Mouse (Mus musculus) lung, embryonic 14.5 days (tissue): ENCODE results near the gene Doc2g. TPM values are rescaled to one million over a fixed set of nuclear protein-coding genes. Genes with fewer than 3 reads are reported as not detected.

Experiments
- ATAC-seq: fragments of 200-750 bp; cut with Nextera tagmentation; 2 replicates; pipeline ENCODE4 v1.8.0; 2017; ENCODE audit warnings: mild to moderate bottlenecking, moderate TSS enrichment, moderate library complexity; ENCODE audit not compliant: insufficient read depth
- DNase-seq: peaks from one replicate; pipeline ENCODE4 v3.0.0-alpha.2; 2015
- H3K27ac ChIP-seq: fragments of 300-500 bp; sonication (generic); 2 replicates; pipeline ENCODE4 v1.5.1; 2014; ENCODE audit warnings: low read depth, mild to moderate bottlenecking, moderate library complexity
- H3K27me3 ChIP-seq: fragments of 300-500 bp; sonication (generic); 2 replicates; pipeline ENCODE4 v1.6.1; 2014; ENCODE audit warnings: low read length, control low read depth; ENCODE audit not compliant: insufficient read depth
- H3K36me3 ChIP-seq: fragments of 300-500 bp; sonication (generic); 2 replicates; pipeline ENCODE4 v1.6.1; 2014; ENCODE audit warnings: control low read depth; ENCODE audit not compliant: insufficient read depth
- H3K4me1 ChIP-seq: fragments of 300-500 bp; sonication (generic); 2 replicates; pipeline ENCODE4 v1.6.1; 2014; ENCODE audit warnings: antibody characterized with exemption, control low read depth; ENCODE audit not compliant: insufficient read depth
- H3K4me2 ChIP-seq: fragments of 300-500 bp; sonication (generic); 2 replicates; pipeline ENCODE4 v1.6.1; 2014; ENCODE audit warnings: mild to moderate bottlenecking
- H3K4me3 ChIP-seq: fragments of 300-500 bp; sonication (generic); 2 replicates; pipeline ENCODE4 v1.5.1; 2014; ENCODE audit warnings: low read depth, low read length
- H3K9ac ChIP-seq: fragments of 300-500 bp; sonication (generic); 2 replicates; pipeline ENCODE4 v1.6.1; 2014
- H3K9me3 ChIP-seq: fragments of 300-500 bp; sonication (generic); 2 replicates; pipeline ENCODE4 v1.6.1; 2016; ENCODE audit warnings: low read depth, low read length, control low read depth
- CTCF ChIP-seq: IDR thresholded peaks from 2 replicates; pipeline ENCODE4 v1.5.1; 2016; ENCODE audit warnings: antibody characterized with exemption, low read depth
- WGBS: fragments of 180-500 bp; shearing (Covaris S2); extraction: QIAGEN DNeasy Blood & Tissue Kit; methylation state at CpG from one replicate; pipeline ENCODE4 v1.1.7; 2014; 5-methylcytosine and 5-hydroxymethylcytosine counted together
- polyA plus RNA-seq: library from polyadenylated mRNA; unstranded; fragments of >200 nt; fragmentation: Nextera tagmentation; extraction: Ambion mirVana; gene quantifications from 2 replicates; pipeline ENCODE4 v1.2.1, GENCODE M21; 2014

Gene Doc2g
- polyA plus RNA-seq, 1 experiment from 2014 or later = 2.2 TPM

DNA sequence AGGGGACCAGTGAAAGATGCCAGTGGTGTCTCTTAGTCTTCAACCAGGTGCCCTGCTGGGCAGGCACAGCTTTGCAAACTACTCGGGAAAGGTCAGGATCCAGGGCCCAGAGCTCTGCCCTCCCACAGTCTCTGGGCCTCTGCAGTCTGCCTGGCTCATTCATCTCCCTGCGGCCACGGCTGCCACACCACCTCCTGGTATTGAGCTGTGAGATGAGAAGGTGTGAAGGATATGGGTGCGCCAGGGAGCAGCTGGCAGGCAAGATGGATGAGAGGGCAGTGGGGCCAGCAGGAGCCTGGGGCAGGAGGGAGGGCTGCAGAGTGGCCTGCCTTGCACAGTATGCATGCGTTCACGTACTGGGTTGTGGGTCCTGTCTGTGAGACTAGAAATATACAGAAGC lies 12.3 kb upstream of the Doc2g start:
- ATAC-seq = no peak

GRCm38 (mm10) chr19:3991562-3991961 lies 11.6 kb upstream of the Doc2g start:
- no peak overlapping the region for H3K4me2 ChIP-seq
- no peaks in the 10 kb centered on the region for H3K9me3 ChIP-seq
- no peaks in the 10 kb centered on the region for H3K27me3 ChIP-seq
- H3K9ac ChIP-seq = no peak overlapping the region
- ATAC-seq (no peak), DNase-seq (no peak)
- no peak overlapping the region for H3K4me3 ChIP-seq
- H3K36me3 ChIP-seq = no peaks in the 10 kb centered on the region
- TF ChIP-seq CTCF = no peak
- 94% methylated on average over 3 of the region's 3 CpGs for WGBS
- no peak overlapping the region for H3K27ac ChIP-seq
- 0 out of 2 replicates have a peak, but pooled peaks cover 4% of the 10 kb centered on the region for H3K4me1 ChIP-seq

More for the DNA sequence above, 12.3 kb upstream of the Doc2g start:
- no peak for DNase-seq
- no peak overlapping the region for H3K9ac ChIP-seq
- H3K4me2 ChIP-seq = no peak overlapping the region
- H3K27ac ChIP-seq = no peak overlapping the region
- 23% methylated on average over 6 of the region's 6 CpGs for WGBS
- no peak overlapping the region for H3K4me3 ChIP-seq
- no peaks in the 10 kb centered on the region for H3K27me3 ChIP-seq
- no peak for TF ChIP-seq CTCF
- no peaks in the 10 kb centered on the region for H3K9me3 ChIP-seq
- H3K36me3 ChIP-seq = no peaks in the 10 kb centered on the region
- 0 out of 2 replicates have a peak, but pooled peaks cover 5% of the 10 kb centered on the region for H3K4me1 ChIP-seq

GRCm38 (mm10) chr19:3991966-3992365 lies 11.1 kb upstream of the Doc2g start:
- Histone ChIP-seq H3K27me3 (no peaks in the 10 kb centered on the region), H3K9me3 (no peaks in the 10 kb centered on the region), H3K4me1 (0 out of 2 replicates have a peak, but pooled peaks cover under 1% of the 10 kb centered on the region), H3K4me3 (no peak overlapping the region), H3K27ac (no peak overlapping the region), H3K9ac (no peak overlapping the region), H3K36me3 (no peaks in the 10 kb centered on the region), H3K4me2 (no peak overlapping the region)
- 82% methylated on average over 3 of the region's 3 CpGs for WGBS
- ATAC-seq (no peak), DNase-seq (no peak)
- no peak for TF ChIP-seq CTCF

- no peak within 1 kb of the TSS; the same call in 1 of the 2 replicates for H3K9ac ChIP-seq
- no peak within 1 kb of the TSS for H3K4me3 ChIP-seq
- no peak within 1 kb of the TSS for H3K4me2 ChIP-seq
- DNase-seq (no peak), ATAC-seq (no peak)
- no peaks in the 10 kb centered on the region for H3K36me3 ChIP-seq
- TF ChIP-seq CTCF = no peak
- H3K27me3 ChIP-seq = no peaks in the 10 kb centered on the region
- 50% methylated on average over 5 of the region's 5 CpGs for WGBS
- no peaks in the 10 kb centered on the region for H3K4me1 ChIP-seq
- no peaks in the 10 kb centered on the region for H3K9me3 ChIP-seq
- H3K27ac ChIP-seq = no peak within 1 kb of the TSS
Measured at GRCm38 (mm10) chr19:3992416-3992815, 10.7 kb upstream of the Doc2g start, which contains the start of gene Tbx10. TSS of gene Tbx10 (plus strand) at chr19:3992752.

DNA sequence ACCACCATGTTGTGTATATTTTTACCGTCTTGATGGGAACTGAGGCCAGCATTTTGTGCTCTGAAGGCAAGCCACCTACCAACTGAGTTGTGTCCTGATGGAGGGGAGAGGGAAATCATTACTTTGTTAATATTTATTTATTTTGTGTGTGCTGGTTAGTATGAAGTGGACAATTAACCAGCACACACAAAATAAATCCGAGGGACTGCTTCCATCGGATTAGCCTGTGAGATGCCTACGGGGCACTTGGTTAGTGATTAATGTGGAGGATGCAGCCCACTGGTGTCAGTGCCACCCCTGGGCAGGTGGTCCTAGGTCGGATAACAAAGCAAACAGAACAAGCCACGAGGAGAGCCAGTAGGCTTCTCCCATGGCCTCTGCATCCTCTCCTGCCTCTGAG lies 8.2 kb upstream of the Doc2g start:
- no peaks in the 10 kb centered on the region for H3K9me3 ChIP-seq
- ATAC-seq (no peak), DNase-seq (no peak)
- no peaks in the 10 kb centered on the region for H3K36me3 ChIP-seq
- no peak overlapping the region for H3K27ac ChIP-seq
- H3K27me3 ChIP-seq = no peaks in the 10 kb centered on the region
- no peak overlapping the region for H3K4me2 ChIP-seq
- no peak overlapping the region for H3K4me3 ChIP-seq
- no peak for TF ChIP-seq CTCF
- no peaks in the 10 kb centered on the region for H3K4me1 ChIP-seq
- H3K9ac ChIP-seq = no peak overlapping the region
- 34% methylated on average over 6 of the region's 6 CpGs for WGBS

- WGBS = 54% methylated on average over 3 of the region's 3 CpGs
- no peaks in the 10 kb centered on the region for H3K27me3 ChIP-seq
- H3K4me1 ChIP-seq = no peaks in the 10 kb centered on the region
- no peaks in the 10 kb centered on the region for H3K9me3 ChIP-seq
- H3K27ac ChIP-seq = 0 out of 2 replicates have a peak overlapping the region, but pooled peaks have one; percentile 18
- DNase-seq (peak; percentile 11), ATAC-seq (no peak)
- H3K9ac ChIP-seq = no peak overlapping the region
- no peak overlapping the region for H3K4me3 ChIP-seq
- no peak for TF ChIP-seq CTCF
- no peak overlapping the region for H3K4me2 ChIP-seq
- H3K36me3 ChIP-seq = no peaks in the 10 kb centered on the region
Measured at GRCm38 (mm10) chr19:3995505-3995904, 7.6 kb upstream of the Doc2g start.

DNA sequence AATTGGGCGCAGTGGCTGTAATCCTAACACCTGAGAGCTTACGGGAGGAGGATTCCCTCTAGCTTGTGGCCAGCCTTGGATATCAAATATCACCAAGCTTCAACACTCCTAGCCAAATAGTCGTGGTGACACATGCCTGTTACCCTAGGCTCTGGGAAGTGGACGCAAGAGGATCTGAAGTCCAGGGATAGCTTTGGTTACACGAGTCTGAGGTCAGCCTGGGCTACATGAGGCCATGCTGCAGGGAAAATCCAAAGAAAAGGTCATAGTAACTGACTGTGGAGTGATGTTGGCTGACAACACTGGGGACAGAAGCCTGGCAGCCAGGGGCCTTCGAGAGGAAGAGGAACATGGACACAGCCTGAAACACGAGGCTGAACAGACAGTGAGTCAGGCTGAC lies 7.0 kb upstream of the Doc2g start:
- Histone ChIP-seq H3K27me3 (no peaks in the 10 kb centered on the region), H3K36me3 (no peaks in the 10 kb centered on the region), H3K4me3 (no peak overlapping the region), H3K27ac (0 out of 2 replicates have a peak overlapping the region, but pooled peaks have one; percentile 18), H3K9ac (no peak overlapping the region), H3K9me3 (no peaks in the 10 kb centered on the region), H3K4me2 (no peak overlapping the region), H3K4me1 (peaks cover 2% of the 10 kb centered on the region; the same call in 1 of the 2 replicates)
- WGBS = 53% methylated on average over 7 of the region's 7 CpGs
- ATAC-seq = no peak
- no peak for DNase-seq
- no peak for TF ChIP-seq CTCF
